Mouse (Mus musculus) spleen, adult 2 months (tissue): ENCODE data around the gene Cfap97d1.

Experiments
- CTCF ChIP-seq: fragments of 200-500 bp; IDR thresholded peaks from 2 replicates; pipeline ENCODE4 v1.5.1; 2011; ENCODE audit warnings: mild to moderate bottlenecking, inconsistent platforms; ENCODE audit not compliant: insufficient read depth, insufficient read length, insufficient replicate concordance; ENCODE audit errors: extremely low read depth
- POLR2A ChIP-seq: fragments of 200-500 bp; IDR thresholded peaks from 2 replicates; pipeline ENCODE4 v1.6.1; 2011; ENCODE audit warnings: low read depth, low read length, inconsistent platforms

- TF ChIP-seq POLR2A (no peak), CTCF (no peak)
Measured at GRCm38 (mm10) chr11:102031149-102031548, 47.1 kb downstream of the Cfap97d1 start.
